8 mouse cellular contexts compared by ENCODE assay signal in genomic region chr15:103146627-103147421, GRCm38 (mm10). TPM values are rescaled to one million over a fixed set of nuclear protein-coding genes. Genes with fewer than 3 reads are reported as not detected.
DNase-seq lines count a peak whose midpoint lies in the region; ATAC-seq and TF ChIP-seq lines count a peak whose summit lies in the region.

No protein-coding gene starts in this region.

- H3K27ac ChIP-seq in heart, embryonic 16.5 days (ENCODE audit: low read length), result no peak overlapping the region
- H3K27ac ChIP-seq in midbrain, embryonic 10.5 days (replicated peaks), result peak overlapping the region; percentile 77
- no peak overlapping the region for H3K27ac ChIP-seq in stomach, postnatal 0 days (replicated peaks)

- peak overlapping the region; percentile 59 for H3K4me3 ChIP-seq in heart, embryonic 16.5 days (ENCODE audit: low read length)
- peak overlapping the region; percentile 60 for H3K4me3 ChIP-seq in midbrain, embryonic 10.5 days
- peak overlapping the region; percentile 46 for H3K4me3 ChIP-seq in stomach, postnatal 0 days (ENCODE audit: low read depth, low read length)

- H3K27me3 ChIP-seq in heart, embryonic 16.5 days (ENCODE audit: control insufficient read depth, insufficient read depth, low read length), result peaks cover 54% of the 10 kb centered on the region
- H3K27me3 ChIP-seq in midbrain, embryonic 10.5 days (ENCODE audit: low read depth, poor library complexity, severe bottlenecking), result peaks cover 82% of the 10 kb centered on the region
- 0 out of 2 replicates have a peak, but pooled peaks cover 2% of the 10 kb centered on the region for H3K27me3 ChIP-seq in stomach, postnatal 0 days (ENCODE audit: control insufficient read depth, insufficient read depth, low read length)

- H3K4me2 ChIP-seq in heart, embryonic 16.5 days (ENCODE audit: low read depth, low read length), result peak overlapping the region; percentile 93
- peak overlapping the region; percentile 82 for H3K4me2 ChIP-seq in stomach, postnatal 0 days (replicated peaks; ENCODE audit: low read depth)

- TF ChIP-seq CTCF in stomach, postnatal 0 days (IDR thresholded peaks at IDR 0.05; ENCODE audit: low read depth), result no peak

- H3K9me3 ChIP-seq in heart, embryonic 16.5 days (replicated peaks; ENCODE audit: control insufficient read depth, low read length), result no peaks in the 10 kb centered on the region
- H3K9me3 ChIP-seq in midbrain, embryonic 10.5 days (replicated peaks), result no peaks in the 10 kb centered on the region
- no peaks in the 10 kb centered on the region for H3K9me3 ChIP-seq in stomach, postnatal 0 days (ENCODE audit: control insufficient read depth, low read length)

- 0 out of 2 replicates have a peak, but pooled peaks have one; percentile 37 for ATAC-seq in heart, embryonic 16.5 days (replicated peaks; ENCODE audit: extremely low read depth, insufficient read depth, low FRiP score)
- no peak for ATAC-seq in stomach, postnatal 0 days (ENCODE audit: low FRiP score, low TSS enrichment)

- DNase-seq in ovary, postnatal 36 days (ENCODE audit: low spot score), result peak; percentile 52
- no peak for DNase-seq in ovary, postnatal 10 days (ENCODE audit: low spot score)
- DNase-seq in cerebellum, postnatal 25 days, result peak; percentile 59 to 76
- peak; percentile 45 to 69 for DNase-seq in layer of hippocampus, postnatal 14 days (ENCODE audit: low spot score in 2 of 2)
- peak; percentile 54 for DNase-seq in midbrain, embryonic 10.5 days (ENCODE audit: low spot score)
- peak; percentile 42 for DNase-seq in stomach, postnatal 0 days (ENCODE audit: low spot score)
- no peak for DNase-seq in thymus, adult 18-20 months

- H3K36me3 ChIP-seq in heart, embryonic 16.5 days (ENCODE audit: control insufficient read depth, insufficient read depth), result no peaks in the 10 kb centered on the region
- H3K36me3 ChIP-seq in midbrain, embryonic 10.5 days, result no peaks in the 10 kb centered on the region
- no peaks in the 10 kb centered on the region for H3K36me3 ChIP-seq in stomach, postnatal 0 days (ENCODE audit: control insufficient read depth, insufficient read depth, low read length)

- H3K4me1 ChIP-seq in heart, embryonic 16.5 days (ENCODE audit: control insufficient read depth, insufficient read depth, low read length), result 0 out of 2 replicates have a peak, but pooled peaks cover 2% of the 10 kb centered on the region
- peaks cover 17% of the 10 kb centered on the region for H3K4me1 ChIP-seq in midbrain, embryonic 10.5 days
- no peaks in the 10 kb centered on the region for H3K4me1 ChIP-seq in stomach, postnatal 0 days (replicated peaks; ENCODE audit: control insufficient read depth, insufficient read depth)

- no peak for TF ChIP-seq EP300 in stomach, postnatal 0 days (optimal IDR thresholded peaks at IDR 0.05)

- peak overlapping the region; percentile 71 for H3K9ac ChIP-seq in heart, embryonic 16.5 days (ENCODE audit: low read length)
- peak overlapping the region; percentile 51; the same call in 1 of the 2 replicates for H3K9ac ChIP-seq in stomach, postnatal 0 days (ENCODE audit: low read length)

- WGBS in heart, embryonic 16.5 days, result 1% methylated on average over 57 of the region's 57 CpGs
- WGBS in midbrain, embryonic 10.5 days, result under 1% methylated on average over 57 of the region's 57 CpGs
- 2% methylated on average over 51 of the region's 57 CpGs for WGBS in stomach, postnatal 0 days

RNA-seq across cellular contexts. Expression of gene Smug1, which starts 20.1 kb away (rescaled TPM):
- 14.9 and 17.1 TPM in 2 replicates for polyA plus RNA-seq in heart, embryonic 16.5 days (2015; fragmentation: Nextera tagmentation; extraction: Ambion mirVana)
- 10 to 100 TPM; 14.5 to 15.4 TPM for total RNA-seq in layer of hippocampus, postnatal 14 days (2021)
- 24.6 and 26.4 TPM in 2 replicates for polyA plus RNA-seq in midbrain, embryonic 10.5 days (2016; fragmentation: Nextera tagmentation; extraction: Ambion mirVana)
- 10.6 and 11.2 TPM in 2 replicates for polyA plus RNA-seq in stomach, postnatal 0 days (2015; fragmentation: Nextera tagmentation; extraction: Ambion mirVana)

Comparison
In these comparisons a context has a peak if more than half of its experiments do, and no peak if none do; other contexts are left out.
1. DNase-seq: peak in ovary, postnatal 36 days (single experiment), cerebellum, postnatal 25 days (2 of 2), layer of hippocampus, postnatal 14 days (2 of 2), midbrain, embryonic 10.5 days (single experiment) and stomach, postnatal 0 days (single experiment); none in ovary, postnatal 10 days (single experiment) and thymus, adult 18-20 months (0 of 2).
2. Peak in every context shown above with its lines, with median percentiles within 50 percentile points of each other: H3K4me3 ChIP-seq.